Mouse (Mus musculus) kidney, postnatal 25 days (tissue): ENCODE measurements around the gene Repin1.
A peak's percentile ranks its signal among the peaks of the same experiment; 100 is the strongest.
"Not testable (repeated sequence)": the region's sequence is repeated elsewhere in the genome, so short reads cannot be mapped to it uniquely, and the experiment has no call there.

ENCODE experiments used
- DNase-seq, 2 experiments: peaks; one replicate each; pipeline ENCODE4 v3.0.0; 2021; ENCODE audit warnings: mixed read lengths in 2 of 2

Gene Repin1

DNA sequence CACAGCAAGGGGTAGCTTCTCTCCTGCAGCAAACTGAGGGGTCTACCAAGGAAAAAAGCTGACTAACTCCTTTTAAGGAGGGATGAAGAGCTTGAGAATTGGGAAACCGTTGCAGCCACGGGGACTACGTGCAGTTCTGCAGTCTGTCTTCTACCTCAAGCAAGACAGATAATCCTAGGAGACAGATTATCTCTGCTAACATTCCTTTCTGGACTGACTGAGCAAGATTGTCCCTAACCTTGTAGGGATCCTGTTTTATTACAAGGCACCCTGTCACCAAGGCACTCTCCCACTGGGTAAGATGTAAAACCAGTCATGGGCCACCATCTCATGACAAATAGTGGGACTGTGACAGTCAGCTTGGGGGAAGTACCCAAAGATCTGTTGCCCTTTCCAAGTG is 12.4 kb upstream of the Repin1 start:
- DNase-seq, result no peak

DNA sequence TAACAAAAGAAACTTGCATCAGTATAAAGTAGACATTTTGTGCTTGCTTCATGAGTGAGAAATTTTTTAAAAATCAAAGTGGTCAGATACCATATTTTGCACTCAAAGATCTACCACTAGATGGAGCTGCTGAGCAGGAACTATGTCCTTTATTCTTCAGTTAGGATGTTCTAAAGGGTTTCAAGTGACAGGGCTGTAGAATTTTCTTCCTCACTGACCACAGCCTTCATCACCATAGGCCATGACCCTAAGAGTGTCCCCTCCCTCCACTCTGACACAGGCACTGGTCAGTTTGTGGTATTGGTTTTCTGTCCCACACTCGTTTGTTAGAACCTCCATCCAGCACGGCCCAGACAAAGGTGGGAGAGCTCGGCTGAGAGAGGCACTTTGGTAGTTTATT is 11.6 kb upstream of the Repin1 start:
- DNase-seq, result peak in 1 of 2 experiments; percentile 74

DNA sequence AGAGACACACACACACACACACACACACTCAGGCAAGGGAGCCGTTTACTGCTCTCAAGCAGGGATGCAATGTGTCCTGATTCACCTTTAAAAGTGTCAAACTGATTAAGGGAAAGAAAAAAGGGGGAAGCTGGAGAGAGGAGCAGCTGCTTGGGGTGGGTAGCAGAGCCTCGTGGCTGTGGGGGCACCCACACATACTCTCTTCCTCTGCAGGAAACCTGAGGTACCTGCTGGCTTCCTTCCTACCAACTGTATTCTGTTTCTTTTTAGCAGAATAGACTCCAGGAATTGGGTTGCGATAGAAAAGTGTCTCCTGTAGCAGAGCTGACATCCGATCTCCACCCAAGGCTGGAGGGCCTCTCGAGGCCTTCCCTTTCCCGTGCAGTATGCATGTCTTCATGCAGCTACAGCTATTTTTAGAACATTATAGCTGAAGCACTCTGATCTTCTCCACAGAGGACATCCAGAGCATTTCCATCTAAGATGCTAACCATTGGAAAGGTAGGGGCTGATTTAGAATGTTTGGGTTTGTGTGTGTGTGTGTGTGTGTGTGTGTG is 4.4 kb upstream of the Repin1 start, which contains the start of gene Gm45021:
Gene Gm45021 (plus strand): TSS at position 417 of the 557 bp plus-strand sequence.
- no peak for DNase-seq

DNA sequence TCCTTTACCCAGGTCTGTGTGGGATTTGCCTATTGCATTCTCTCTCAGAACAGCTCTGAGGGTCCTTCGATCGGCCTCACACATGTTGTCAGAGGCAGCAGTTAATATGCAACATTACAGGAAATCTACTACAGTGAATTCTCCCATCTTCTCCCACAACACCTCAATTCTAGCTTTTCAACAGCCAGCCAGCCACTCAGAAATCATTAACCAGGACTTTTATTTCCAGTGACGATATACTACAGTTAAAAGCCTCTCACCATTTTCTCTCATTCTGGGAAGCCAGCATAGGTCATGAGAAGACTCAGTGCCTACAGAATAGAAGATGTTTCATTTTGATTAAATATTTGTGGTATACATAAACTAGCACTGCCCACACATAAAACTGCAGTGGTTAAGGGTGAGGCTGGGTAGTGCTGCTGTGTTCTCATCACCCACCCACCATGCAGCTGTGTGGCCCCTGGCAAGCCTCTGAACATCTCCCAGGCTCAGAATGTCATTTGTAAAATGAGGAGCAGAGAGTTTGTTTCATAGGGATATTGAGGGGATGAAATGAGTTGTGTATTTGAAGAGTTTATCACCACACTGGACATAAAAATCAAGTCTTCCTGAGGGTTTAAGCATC is 2.4 kb upstream of the Repin1 start:
- DNase-seq, result no peak

DNA sequence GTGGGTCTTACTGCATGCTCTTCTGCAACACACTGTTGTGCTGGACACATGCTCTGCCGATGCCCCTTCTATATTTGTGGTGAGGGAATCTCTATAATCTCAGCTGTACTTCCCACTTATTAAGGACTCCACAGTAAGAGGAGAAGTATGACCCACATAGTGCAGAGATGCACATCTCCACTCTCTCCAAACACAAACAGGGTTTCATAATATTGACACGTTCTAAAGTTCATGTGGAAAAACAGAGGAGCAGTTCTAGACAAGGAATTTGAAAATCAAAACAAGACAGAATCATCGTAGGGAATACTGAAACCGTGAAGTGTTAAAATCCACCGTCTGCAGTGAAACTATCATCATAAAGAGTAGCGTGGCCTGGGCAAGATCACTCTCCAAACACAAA is 1.8 kb upstream of the Repin1 start:
- DNase-seq, result no peak

DNA sequence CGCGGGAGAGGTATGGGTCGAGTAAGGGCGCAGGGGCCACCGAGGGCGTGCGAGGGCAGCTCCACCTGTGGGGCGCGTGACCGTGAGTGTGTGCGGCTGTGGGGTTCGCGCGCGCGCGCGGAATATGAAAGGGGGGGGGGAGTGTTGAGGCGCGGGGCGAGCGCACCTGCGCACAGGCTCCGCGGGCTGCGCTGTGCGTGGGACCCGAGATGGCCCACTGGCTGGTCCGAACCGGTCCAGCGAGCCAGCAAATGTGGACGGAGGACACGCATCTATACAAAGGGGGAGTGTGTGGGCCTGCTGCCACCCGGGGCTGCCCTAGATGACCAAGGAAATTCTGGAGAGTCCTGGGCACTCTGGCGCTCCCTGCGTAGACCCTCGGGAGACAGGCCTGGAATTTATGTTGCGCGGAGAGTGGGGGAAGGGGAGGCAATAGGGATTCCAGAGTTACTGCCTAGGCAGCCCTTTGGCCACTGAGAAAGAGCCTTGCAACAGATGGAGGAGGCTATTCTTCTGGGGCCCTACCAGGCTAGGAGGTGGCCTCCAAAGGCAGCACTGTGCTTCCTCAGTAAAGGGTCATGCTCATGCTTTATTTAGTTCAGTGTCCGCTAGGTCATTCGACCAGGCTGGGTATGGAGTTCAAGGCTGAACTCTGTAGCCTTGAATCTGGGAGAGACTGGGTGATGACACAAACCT is 508 bp downstream of the Repin1 start:
- peak in 1 of 2 experiments; percentile 60 for DNase-seq

DNA sequence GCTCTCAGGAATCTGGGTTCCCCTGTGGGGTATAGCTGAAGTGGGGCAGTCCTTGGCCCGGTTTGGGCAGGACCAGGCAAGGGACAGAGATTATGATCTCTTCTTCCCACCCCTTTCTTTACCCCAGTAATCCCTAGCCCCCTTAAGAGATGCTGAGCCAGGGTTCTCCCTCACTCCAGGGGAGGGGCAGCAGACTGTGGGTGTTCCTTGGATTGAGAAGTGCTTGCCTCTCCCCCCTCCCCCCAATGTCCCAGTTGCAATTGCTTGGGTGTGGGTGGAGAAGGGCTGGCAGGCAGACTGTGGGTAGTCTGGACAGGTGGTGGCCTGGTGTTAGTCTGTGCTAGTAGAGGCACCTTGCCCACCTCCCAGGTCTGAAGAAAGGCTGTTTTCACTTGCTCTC is 1.6 kb downstream of the Repin1 start:
- peak; percentile 50 to 67 for DNase-seq

DNA sequence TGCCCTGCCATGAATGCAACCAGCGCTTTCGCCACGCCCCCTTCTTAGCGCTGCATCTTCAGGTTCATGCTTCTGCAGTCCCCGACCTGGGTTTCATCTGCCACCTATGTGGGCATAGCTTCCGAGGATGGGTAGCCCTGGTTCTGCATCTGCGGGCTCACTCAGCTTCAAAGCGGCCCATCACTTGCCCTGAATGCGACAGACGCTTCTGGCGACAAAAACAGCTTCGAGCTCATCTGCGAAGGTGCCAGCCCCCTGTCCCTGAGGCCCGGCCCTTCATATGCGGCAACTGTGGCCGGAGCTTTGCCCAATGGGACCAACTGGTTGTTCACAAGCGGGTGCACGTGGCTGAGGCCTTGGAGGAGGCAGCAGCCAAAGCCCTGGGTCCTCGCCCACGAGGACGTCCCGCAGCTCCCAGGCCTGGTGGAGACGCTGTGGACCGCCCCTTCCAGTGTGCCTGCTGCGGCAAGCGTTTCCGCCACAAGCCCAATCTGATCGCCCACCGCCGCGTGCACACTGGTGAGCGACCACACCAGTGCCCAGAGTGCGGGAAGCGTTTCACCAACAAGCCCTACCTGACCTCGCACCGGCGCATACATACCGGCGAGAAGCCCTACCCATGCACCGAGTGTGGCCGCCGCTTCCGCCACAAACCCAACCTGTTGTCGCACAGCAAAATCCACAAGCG is 3.0 kb downstream of the Repin1 start:
- no peak for DNase-seq

DNA sequence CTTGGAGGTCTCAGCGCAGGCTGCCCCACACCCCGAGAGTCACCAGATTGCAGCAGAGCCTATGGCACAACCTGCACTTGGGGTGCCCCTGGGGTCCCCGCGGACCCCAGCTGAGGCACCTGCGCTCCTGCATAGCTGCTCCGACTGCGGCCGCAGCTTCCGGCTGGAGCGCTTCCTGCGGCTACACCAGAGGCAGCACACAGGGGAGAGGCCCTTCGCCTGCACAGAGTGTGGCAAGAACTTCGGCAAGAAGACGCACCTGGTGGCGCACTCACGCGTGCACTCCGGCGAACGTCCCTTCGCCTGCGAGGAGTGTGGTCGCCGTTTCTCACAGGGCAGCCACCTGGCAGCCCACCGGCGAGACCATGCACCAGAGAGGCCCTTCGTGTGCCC is 3.5 kb downstream of the Repin1 start:
- DNase-seq, result no peak

DNA sequence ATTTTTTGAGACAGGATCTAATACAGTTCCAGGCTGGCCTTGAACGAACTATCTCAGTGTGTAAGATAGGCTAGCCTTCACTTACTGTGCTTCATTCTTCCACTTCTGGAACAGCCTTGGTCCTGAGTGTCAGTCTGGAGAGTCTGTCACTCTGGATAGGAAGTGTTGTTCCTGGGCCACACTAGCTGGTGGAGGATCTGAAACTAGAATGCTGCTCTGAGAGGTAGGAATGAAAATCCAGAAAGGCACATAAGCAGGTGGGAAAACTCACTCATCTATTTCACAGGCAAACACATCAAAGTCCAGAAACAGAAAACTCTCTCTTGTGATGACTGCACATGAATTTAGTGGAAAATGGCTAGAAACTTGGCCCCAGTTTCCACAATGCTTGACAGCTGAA is 6.9 kb downstream of the Repin1 start:
- no peak for DNase-seq

DNA sequence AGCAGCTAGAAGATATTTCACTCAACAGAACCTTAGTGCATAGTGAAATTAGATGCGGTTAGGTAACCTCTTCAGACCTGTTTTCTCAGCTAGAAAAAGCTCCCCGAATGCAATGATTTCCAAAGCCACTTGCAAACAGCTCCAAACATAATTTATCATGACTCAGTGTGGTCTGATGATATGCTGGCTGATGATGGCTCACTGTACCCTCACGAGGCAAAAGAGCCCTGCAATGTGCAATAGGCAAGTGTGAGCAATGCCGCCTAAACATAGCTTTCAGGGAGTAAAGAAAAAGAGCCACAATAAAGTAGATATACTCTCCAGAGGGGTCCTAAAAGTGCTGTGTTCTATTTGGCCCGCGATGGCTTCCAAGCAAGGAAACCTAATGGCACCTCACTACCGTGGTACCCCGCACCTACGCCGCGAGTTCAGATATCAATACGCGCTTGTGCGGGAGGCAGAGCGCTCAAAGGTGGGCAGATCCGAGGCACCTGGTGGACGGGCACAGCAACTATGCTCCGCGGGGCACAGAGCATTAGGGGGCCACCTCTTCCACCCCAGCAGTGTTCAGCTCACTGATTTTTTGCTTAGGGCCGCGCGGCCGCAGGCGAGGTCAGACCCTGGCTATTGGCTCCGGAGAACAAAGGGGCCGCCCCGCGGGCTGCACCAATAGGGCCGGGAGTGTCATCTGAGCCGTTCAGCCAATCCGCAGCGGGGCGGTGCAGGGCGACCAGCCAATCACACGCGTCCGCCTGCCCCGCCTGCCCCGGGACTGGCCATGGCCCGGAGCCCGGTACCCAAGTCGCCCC is 7.8 kb downstream of the Repin1 start, which contains the start of gene Zfp775:
Gene Zfp775 (plus strand): TSS at position 793 of the 809 bp plus-strand sequence.
- peak; percentile 98 to 99 for DNase-seq

DNA sequence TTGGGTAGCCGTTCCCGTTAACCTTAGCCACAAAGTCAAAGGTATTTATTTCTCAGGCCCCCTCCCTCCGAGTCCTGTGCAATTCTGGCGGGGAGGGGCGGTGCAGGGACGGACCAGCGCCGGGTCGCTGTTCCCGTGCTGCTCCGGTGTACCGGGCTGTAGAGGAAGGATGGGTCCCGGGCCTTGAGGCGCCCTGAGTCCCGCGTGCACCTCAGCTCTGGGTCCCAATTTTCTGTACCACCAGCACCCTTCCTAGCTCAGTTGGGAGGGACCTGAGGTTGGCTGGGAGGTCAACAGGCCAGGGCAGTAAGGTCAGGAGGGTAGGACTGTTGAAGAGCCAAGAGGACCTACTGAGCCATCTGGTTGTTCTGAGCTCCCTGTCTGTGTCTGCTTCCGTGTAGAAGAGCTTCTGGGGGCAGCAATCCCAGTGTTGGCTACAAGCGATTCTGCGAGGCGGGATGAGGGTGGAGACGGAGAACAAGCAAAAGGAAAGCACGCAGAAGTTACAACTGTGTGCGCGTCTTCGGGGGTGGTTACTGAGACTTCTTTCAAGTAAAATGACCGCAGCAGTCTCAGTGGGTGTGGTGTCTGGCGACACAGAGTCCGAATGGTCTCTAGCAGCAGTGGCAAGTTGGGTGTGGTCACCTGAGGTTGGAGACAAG is 8.5 kb downstream of the Repin1 start:
- DNase-seq, result peak; percentile 41 to 68

DNA sequence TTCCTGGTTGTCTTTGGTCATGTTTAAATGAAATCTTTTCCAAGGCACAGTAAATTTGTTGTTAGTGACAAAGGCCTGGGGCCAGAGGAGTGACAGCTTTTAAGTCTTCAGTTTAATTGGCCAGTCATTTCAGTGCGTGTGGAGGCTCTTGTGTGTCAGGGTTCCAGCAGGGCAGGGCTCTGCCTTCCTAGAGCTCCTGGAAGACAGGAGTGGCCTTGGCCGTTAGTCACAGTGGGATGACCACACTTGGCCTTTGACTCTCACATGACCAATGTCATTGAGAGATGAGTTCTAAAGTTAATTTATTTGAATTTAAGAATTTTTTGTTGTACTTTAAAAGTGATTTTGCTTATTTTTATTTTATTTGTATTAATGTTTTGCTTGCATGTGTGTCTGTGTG is 14.4 kb downstream of the Repin1 start:
- no peak for DNase-seq

DNA sequence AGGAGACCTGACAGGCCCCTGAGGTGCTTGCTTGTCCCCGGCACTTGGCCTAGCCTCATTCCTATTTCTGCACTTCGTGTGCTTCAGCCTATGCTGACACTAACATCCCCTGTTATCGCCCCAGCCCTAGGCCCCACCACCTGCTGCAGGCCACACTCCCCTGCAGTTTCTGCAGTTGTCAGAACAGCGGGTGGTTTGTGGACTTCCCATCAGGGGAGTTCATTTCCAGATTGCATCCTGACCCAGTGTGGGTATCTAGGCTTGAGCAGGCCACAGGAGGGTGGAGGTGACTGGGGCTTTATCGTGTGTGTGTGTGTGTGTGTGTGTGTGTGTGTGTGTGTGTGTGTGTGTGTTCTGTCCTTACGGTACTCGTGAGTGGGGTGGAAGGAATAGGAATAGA is 15.8 kb downstream of the Repin1 start:
- no peak for DNase-seq

DNA sequence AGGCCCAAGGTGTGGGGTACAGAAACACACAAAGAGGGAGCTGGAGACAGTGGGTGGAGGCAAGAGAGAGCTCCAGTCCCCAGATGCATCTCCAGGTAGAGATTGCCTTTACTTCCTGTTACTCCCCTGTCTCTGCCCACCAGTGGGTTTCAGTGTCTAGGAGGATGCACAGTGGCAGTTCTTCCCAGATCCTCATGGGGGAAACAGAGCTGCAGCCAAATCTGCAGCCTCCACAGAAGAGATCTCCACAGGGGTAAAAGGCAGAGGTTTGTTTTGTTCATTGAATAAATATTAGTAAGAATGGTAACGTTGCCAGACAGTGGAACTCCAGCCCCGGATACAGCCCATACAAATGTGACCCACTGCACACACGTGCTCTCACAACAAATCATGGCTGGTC is 17.0 kb downstream of the Repin1 start:
- no peak for DNase-seq

DNA sequence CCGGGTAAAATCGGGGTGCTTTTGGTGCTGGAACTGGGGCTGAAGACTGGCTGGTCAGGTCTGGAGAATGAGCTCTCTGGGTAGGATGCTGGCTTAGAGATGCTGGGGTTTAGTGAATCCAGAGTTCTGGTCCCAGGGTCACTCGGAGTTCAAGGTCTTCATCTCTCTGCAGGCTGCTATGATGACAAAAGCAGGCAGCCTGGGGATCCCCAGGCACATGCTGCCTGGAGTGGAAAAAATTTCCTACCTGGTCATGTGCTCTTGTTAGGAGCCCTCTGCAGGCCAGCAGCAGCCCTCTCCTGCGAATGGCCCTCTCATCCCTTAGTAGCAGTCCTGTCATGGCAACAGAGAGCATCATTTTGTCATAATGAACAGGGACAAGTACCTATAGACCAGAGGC is 19.8 kb downstream of the Repin1 start:
- DNase-seq, result no peak

DNA sequence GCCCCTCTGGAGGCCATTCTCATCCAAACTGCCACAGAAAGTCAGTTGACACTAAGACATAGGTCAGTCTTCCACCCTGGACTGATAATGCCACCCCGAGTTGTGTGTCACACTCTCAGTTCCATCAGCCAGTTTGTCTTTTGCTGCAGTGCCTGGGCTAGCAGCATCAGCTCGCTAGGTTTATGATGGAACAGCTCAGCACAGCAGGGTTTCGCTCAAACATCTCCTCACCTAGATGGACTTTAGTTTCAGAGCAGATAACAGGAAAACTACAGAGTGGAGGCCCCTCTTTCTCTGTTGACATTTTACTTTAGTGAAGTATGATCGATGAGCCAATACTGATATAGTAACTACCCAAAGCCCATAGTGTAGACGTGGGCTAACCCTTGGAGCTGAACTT is 21.1 kb downstream of the Repin1 start:
- DNase-seq, result no peak

DNA sequence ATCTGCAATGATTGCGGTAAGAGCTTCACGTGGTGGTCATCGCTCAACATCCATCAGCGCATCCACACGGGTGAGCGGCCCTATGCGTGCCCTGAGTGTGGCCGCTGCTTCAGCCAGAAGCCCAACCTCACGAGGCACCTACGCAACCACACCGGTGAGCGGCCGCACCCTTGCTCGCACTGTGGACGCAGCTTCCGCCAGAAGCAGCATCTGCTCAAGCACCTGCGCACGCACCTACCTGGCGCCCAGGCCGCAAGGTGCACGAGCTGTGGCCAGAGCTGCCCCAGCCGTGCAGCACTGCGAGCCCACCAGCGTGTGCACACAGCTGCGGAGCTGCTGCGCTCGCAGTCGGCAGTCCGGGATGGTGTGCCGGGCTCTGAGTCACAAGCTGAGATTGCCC is 26.3 kb downstream of the Repin1 start:
- DNase-seq, result no peak

DNA sequence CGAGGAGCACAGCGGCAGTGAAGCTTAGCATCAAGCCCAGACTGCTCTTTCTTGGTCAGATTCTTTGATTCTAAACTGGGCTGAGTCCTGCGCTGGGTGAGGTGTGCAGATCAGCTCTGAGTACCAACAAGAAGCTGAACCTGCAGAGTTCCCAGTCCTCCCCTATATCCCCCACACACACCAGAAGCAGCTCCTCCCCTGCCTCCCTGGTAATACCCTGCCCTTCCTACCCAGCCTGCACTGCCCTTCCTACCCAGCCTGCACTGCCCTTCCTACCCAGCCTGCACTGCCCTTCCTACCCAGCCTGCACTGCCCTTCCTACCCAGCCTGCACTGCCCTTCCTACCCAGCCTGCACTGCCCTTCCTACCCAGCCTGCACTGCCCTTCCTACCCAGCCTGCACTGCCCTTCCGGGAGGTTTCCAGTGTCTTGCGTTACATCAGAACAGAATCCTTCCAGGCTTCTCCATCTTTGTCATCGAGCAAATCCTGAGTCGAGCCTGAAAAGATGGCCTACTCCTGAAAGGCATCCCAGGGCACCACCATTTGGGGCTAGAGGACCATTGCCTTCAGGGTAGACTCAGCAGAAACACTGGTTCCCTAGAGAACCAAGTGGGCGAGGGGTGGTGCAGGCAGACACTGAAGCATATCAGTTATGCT is 28.6 kb downstream of the Repin1 start:
- not testable (repeated sequence) for DNase-seq

DNA sequence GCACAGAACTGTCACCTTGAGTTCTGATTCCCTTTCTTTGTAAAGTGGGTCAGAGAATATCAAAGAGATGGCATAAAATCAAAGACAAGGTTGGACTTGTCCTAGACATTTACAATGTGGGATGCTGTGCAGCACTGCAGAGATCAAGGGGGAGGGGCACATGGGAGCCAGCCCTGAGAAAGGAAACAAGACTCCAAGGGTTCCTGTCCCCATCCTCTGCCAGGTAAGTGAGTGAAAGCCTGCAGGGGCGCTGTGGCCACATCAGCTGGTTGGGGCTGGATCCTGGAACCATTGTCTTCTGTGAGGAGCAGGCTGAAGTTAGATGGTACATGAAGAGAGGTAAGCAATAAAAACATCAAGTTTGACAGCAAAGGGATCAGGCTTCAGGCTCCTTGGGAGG is 29.8 kb downstream of the Repin1 start:
- no peak for DNase-seq

DNA sequence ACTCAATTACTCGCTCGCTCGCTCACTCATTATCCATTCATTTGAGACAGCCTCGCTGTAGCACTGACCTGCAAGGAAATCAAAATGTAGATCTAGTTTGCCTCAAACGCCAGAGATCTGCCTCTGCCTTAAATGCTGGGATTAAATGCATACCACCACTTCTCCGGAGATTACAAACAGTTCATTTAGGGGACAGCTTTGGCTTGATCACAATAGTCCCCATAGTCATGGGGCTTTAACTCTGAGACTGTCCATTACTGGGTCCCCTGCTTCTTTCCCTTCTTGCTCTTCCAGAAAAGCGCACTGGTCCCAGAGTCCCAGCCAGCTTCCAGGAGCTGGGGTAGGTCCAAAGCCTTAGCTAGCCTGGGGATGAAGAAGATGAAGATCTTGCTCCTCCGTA is 32.8 kb downstream of the Repin1 start, which contains the start of gene AI854703:
Gene AI854703 (plus strand): TSS at position 301 of the 400 bp plus-strand sequence.
- DNase-seq, result no peak

DNA sequence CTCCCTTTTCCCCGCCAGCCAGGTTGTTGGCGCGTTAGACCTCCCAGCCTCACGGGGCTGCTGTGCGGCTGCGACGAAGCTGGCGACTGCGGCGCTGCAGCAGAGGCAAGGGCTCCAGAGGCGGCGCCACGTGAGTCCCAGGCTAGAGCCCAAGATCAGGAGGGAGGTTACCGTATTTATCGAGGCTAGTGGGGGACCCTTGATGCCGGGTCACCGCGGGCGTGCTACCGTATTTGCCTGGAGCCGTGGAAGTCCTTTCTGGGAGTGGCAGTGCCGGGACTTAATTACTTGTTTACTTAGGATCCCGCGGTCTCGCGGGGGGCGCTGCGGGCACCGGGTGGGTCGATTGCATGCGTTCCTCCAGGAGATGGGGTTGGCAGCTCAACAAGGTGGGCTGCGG is 33.3 kb downstream of the Repin1 start:
- DNase-seq, result peak; percentile 81 to 94
